Mouse (Mus musculus) liver, embryonic 14.5 days (tissue): ENCODE measurements around the gene Ube2e2. TPM values are rescaled to one million over a fixed set of nuclear protein-coding genes. Genes with fewer than 3 reads are reported as not detected.
A peak's percentile ranks its signal among the peaks of the same experiment; 100 is the strongest.

Experiments used
- ATAC-seq: fragments of 200-750 bp; cut with Nextera tagmentation; 2 replicates; pipeline ENCODE4 v1.8.0; 2017; ENCODE audit warnings: moderate number of reproducible peaks, mild to moderate bottlenecking, moderate library complexity; ENCODE audit not compliant: insufficient read depth
- DNase-seq, 3 experiments: peaks; one replicate each; pipeline ENCODE4 v3.0.0-alpha.2; 2012 to 2013; ENCODE audit warnings: low read depth in 3 of 3, low spot score in 3 of 3
- H3K27ac ChIP-seq: fragments of 300-500 bp; sonication (generic); 2 replicates; pipeline ENCODE4 v1.5.1; 2014; ENCODE audit warnings: moderate library complexity, mild to moderate bottlenecking, control low read depth, inconsistent platforms
- H3K27me3 ChIP-seq: fragments of 300-500 bp; sonication (generic); 2 replicates; pipeline ENCODE4 v1.6.1; 2014; ENCODE audit warnings: mild to moderate bottlenecking, low read length, moderate library complexity; ENCODE audit not compliant: control insufficient read depth, insufficient read depth
- H3K36me3 ChIP-seq: fragments of 300-500 bp; sonication (generic); replicated peaks from 2 replicates; pipeline ENCODE4 v1.6.1; 2014; ENCODE audit warnings: low read depth; ENCODE audit not compliant: control insufficient read depth, insufficient read depth
- H3K4me1 ChIP-seq, 2 experiments: fragments of 200-500 bp in 1 of 2; fragments of 300-500 bp in 1 of 2; sonication (generic) in 1 of 2; replicated peaks; 2 replicates each; pipeline ENCODE4 v1.6.1; 2012 to 2014; ENCODE audit warnings: antibody characterized with exemption in 1 of 2, inconsistent platforms in 1 of 2, low read length in 1 of 2; ENCODE audit not compliant: control insufficient read depth in 2 of 2, insufficient read depth in 2 of 2
- H3K4me2 ChIP-seq: fragments of 300-500 bp; sonication (generic); 2 replicates; pipeline ENCODE4 v1.6.1; 2014; ENCODE audit warnings: low read depth, mild to moderate bottlenecking, control low read depth, moderate library complexity
- H3K4me3 ChIP-seq, 2 experiments: fragments of 200-500 bp in 1 of 2; fragments of 300-500 bp in 1 of 2; sonication (generic) in 1 of 2; 2 replicates each; pipeline ENCODE4 v1.5.1; 2012 to 2014; ENCODE audit warnings: low read depth in 2 of 2, low read length in 2 of 2, mild to moderate bottlenecking in 2 of 2, control low read depth in 1 of 2, inconsistent platforms in 1 of 2, moderate library complexity in 1 of 2; ENCODE audit not compliant: insufficient read depth in 1 of 2
- H3K9ac ChIP-seq: fragments of 300-500 bp; sonication (generic); replicated peaks from 2 replicates; pipeline ENCODE4 v1.6.1; 2014; ENCODE audit warnings: mild to moderate bottlenecking, control low read depth, moderate library complexity
- H3K9me3 ChIP-seq: fragments of 300-500 bp; sonication (generic); 2 replicates; pipeline ENCODE4 v1.6.1; 2016; ENCODE audit warnings: low read length, mixed read lengths; ENCODE audit not compliant: control insufficient read depth
- CTCF ChIP-seq: IDR thresholded peaks from 2 replicates; pipeline ENCODE4 v1.5.1; 2016; ENCODE audit warnings: antibody characterized with exemption, low read depth, control low read depth
- EP300 ChIP-seq: IDR thresholded peaks from 2 replicates; pipeline ENCODE4 v1.6.1; 2016; ENCODE audit warnings: antibody characterized with exemption, low read depth
- WGBS: fragments of 180-500 bp; shearing (Covaris S2); extraction: QIAGEN DNeasy Blood & Tissue Kit; methylation state at CpG from one replicate; pipeline ENCODE4 v1.1.7; 2014; ENCODE audit not compliant: insufficient replicate concordance; 5-methylcytosine and 5-hydroxymethylcytosine counted together
- polyA plus RNA-seq, 2 experiments: library from polyadenylated mRNA; depleted of rRNA in 1 of 2; stranded (reverse) in 1 of 2; unstranded in 1 of 2; fragments of >200 nt; fragmentation: Nextera tagmentation in 1 of 2; extraction: Ambion mirVana in 1 of 2; gene quantifications; 2 replicates each; pipeline versions ENCODE4 v1.2.1 to v1.2.3; 2012 to 2014

Gene Ube2e2
- 3.8 and 4.5 TPM in 2 replicates for polyA plus RNA-seq (2012; rRNA removed)
- 5.2 and 8.1 TPM in 2 replicates for polyA plus RNA-seq (2014; fragmentation: Nextera tagmentation; extraction: Ambion mirVana)

DNA sequence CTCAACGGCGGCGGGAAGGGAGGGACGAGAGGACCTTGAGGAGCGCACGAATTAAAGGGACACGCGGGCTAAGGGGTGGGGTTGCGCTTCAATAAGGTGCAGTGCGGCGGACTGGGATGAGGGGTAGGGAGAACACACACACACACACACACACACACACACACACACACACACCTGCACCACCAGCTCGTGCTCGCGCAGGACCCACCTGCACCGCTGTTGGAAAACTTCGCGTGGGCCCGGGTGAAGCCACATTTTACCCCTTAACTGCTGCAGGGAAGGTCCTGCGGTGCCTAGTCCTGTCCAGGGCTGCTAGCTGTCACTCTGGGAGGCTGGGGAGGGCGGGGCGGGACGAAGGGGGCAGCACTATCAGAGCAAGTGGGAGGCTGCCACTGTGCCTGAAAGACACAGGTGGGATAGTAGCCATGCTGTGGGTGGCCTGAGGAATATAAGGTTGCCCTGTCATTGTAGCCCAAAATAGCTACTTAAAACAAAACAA, at the start of gene Ube2e2:
Gene Ube2e2 (minus strand): TSS at position 321 of the 499 bp plus-strand sequence.
- WGBS = under 1% methylated on average over 19 of the region's 22 CpGs
- H3K36me3 ChIP-seq = no peaks in the 10 kb centered on the region
- no peak within 1 kb of the TSS for H3K27ac ChIP-seq
- DNase-seq = peak in 2 of 3 experiments; percentile 3 to 7
- no peak for TF ChIP-seq EP300
- no peak for TF ChIP-seq CTCF
- peak within 1 kb of the TSS; percentile 64 for H3K4me2 ChIP-seq
- no peaks in the 10 kb centered on the region for H3K27me3 ChIP-seq
- H3K9me3 ChIP-seq = no peaks in the 10 kb centered on the region
- peak; percentile 60 for ATAC-seq
- peak within 1 kb of the TSS; percentile 48 for H3K4me3 ChIP-seq
- peak within 1 kb of the TSS; percentile 1 for H3K9ac ChIP-seq
- H3K4me1 ChIP-seq = no peaks in the 10 kb centered on the region

DNA sequence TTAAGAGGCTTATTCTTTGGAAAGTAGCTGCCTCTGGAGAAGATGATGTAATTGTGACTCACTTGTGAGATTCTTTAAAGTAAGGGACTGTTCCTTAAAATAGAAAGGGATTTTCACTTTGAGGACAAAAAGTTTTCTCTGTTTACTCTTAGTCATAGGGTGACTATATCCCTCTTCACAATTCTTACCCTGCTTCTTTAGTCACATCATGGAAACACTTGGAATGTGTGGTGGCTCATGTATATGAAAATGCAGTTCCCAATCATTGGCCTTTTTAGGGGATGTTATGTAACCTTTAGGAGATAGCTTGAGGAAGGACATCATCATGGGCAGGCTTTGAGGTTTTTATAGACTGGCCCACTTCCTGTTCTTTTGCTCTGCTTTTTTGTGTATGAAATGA, 46.0 kb upstream of the Ube2e2 start:
- H3K36me3 ChIP-seq = no peaks in the 10 kb centered on the region
- ATAC-seq (no peak), DNase-seq (no peak)
- TF ChIP-seq EP300 (no peak), CTCF (no peak)
- H3K4me1 ChIP-seq = no peaks in the 10 kb centered on the region
- H3K4me3 ChIP-seq = no peak overlapping the region
- no peaks in the 10 kb centered on the region for H3K27me3 ChIP-seq
- no peak overlapping the region for H3K4me2 ChIP-seq
- no peak overlapping the region for H3K27ac ChIP-seq
- no peak overlapping the region for H3K9ac ChIP-seq
- no peaks in the 10 kb centered on the region for H3K9me3 ChIP-seq

GRCm38 (mm10) chr14:18903553-18903952, 9.5 kb upstream of the Ube2e2 start:
- Histone ChIP-seq H3K9ac (no peak overlapping the region), H3K4me2 (no peak overlapping the region), H3K36me3 (no peaks in the 10 kb centered on the region), H3K27me3 (no peaks in the 10 kb centered on the region), H3K4me3 (no peak overlapping the region), H3K4me1 (no peaks in the 10 kb centered on the region), H3K27ac (no peak overlapping the region), H3K9me3 (no peaks in the 10 kb centered on the region)
- TF ChIP-seq EP300 = no peak
- TF ChIP-seq CTCF = no peak
- DNase-seq = no peak
- no peak for ATAC-seq

GRCm38 (mm10) chr14:18893121-18893946, 733 bp downstream of the Ube2e2 start:
- H3K4me3 ChIP-seq = peak overlapping the region; percentile 48
- H3K36me3 ChIP-seq = no peaks in the 10 kb centered on the region
- no peaks in the 10 kb centered on the region for H3K4me1 ChIP-seq
- H3K9me3 ChIP-seq = no peaks in the 10 kb centered on the region
- DNase-seq = peak; percentile 56 to 73 (median 73)
- TF ChIP-seq CTCF (no peak), EP300 (no peak)
- H3K27me3 ChIP-seq = no peaks in the 10 kb centered on the region
- H3K4me2 ChIP-seq = peak overlapping the region; percentile 64
- WGBS = 1% methylated on average over 75 of the region's 116 CpGs
- H3K27ac ChIP-seq = no peak overlapping the region
- peak; percentile 90 for ATAC-seq
- H3K9ac ChIP-seq = peak overlapping the region; percentile 1

GRCm38 (mm10) chr14:18889571-18889970, 4.5 kb downstream of the Ube2e2 start:
- H3K27me3 ChIP-seq = no peaks in the 10 kb centered on the region
- H3K36me3 ChIP-seq = no peaks in the 10 kb centered on the region
- H3K4me2 ChIP-seq = no peak overlapping the region
- no peaks in the 10 kb centered on the region for H3K9me3 ChIP-seq
- no peak for ATAC-seq
- no peak for DNase-seq
- no peak overlapping the region for H3K4me3 ChIP-seq
- no peaks in the 10 kb centered on the region for H3K4me1 ChIP-seq
- no peak overlapping the region for H3K9ac ChIP-seq
- 65% methylated on average over 5 of the region's 5 CpGs for WGBS
- TF ChIP-seq CTCF (no peak), EP300 (no peak)
- H3K27ac ChIP-seq = no peak overlapping the region
